Mouse (Mus musculus) liver, embryonic 14.5 days (tissue): ENCODE data around the gene Cldn7.

Experiments used
- CTCF ChIP-seq: IDR thresholded peaks from 2 replicates; pipeline ENCODE4 v1.5.1; 2016; ENCODE audit warnings: antibody characterized with exemption, low read depth, control low read depth
- EP300 ChIP-seq: IDR thresholded peaks from 2 replicates; pipeline ENCODE4 v1.6.1; 2016; ENCODE audit warnings: antibody characterized with exemption, low read depth

- no peak for TF ChIP-seq CTCF
- TF ChIP-seq EP300 = no peak
Measured at GRCm38 (mm10) chr11:69937385-69937784, 27.2 kb upstream of the Cldn7 start.
